ENCODE assay signal across 8 mouse cellular contexts in genomic region chr10:125264938-125265337, GRCm38 (mm10).
A peak's percentile ranks its signal among the peaks of the same experiment; 100 is the strongest.
DNase-seq lines count a peak whose midpoint lies in the region; ATAC-seq and TF ChIP-seq lines count a peak whose summit lies in the region.

No protein-coding gene starts in this region.

- no peak for DNase-seq in testis, postnatal 14 days (ENCODE audit: low spot score)
- peak; percentile 66 to 79 for DNase-seq in cerebellum, postnatal 25 days
- DNase-seq in liver, adult 2 months (ENCODE audit: extremely low read depth, low read depth, low spot score) = peak; percentile 66
- DNase-seq in adipocyte (ENCODE audit: low spot score) = no peak

- peak; percentile 96 for ATAC-seq in granulocyte monocyte progenitor cell, adult 5-6 weeks (replicated peaks; ENCODE audit: poor library complexity, severe bottlenecking)
- peak; percentile 79 for ATAC-seq in kidney, embryonic 16.5 days (ENCODE audit: low FRiP score, low TSS enrichment)
- ATAC-seq in neutrophil, adult 5-6 weeks (ENCODE audit: extremely low read depth, insufficient number of reproducible peaks, low FRiP score, poor library complexity, severe bottlenecking) = peak; percentile 78

- no peak for TF ChIP-seq POLR2A in testis, adult 2 months (IDR thresholded peaks at IDR 0.05; ENCODE audit: control insufficient read depth, low read depth, low read length)
- no peak for TF ChIP-seq POLR2A in liver, adult 2 months (IDR thresholded peaks at IDR 0.05; ENCODE audit: extremely low read depth, insufficient read depth, low read length)

- WGBS in kidney, embryonic 16.5 days = 61% methylated on average over 4 of the region's 4 CpGs
- 55% methylated on average over 4 of the region's 4 CpGs for WGBS in liver, adult 2 months

- H3K9me3 ChIP-seq in kidney, embryonic 16.5 days (ENCODE audit: low read length) = no peaks in the 10 kb centered on the region

- peak; percentile 53; the same call in 1 of the 2 replicates for TF ChIP-seq CTCF in testis, adult 2 months (IDR thresholded peaks at IDR 0.05; ENCODE audit: control insufficient read depth, insufficient read depth, insufficient replicate concordance, low read depth, low read length)
- TF ChIP-seq CTCF in liver, adult 2 months (IDR thresholded peaks at IDR 0.05; ENCODE audit: low read depth, low read length) = peak; percentile 84

- no peak overlapping the region for H3K4me2 ChIP-seq in kidney, embryonic 16.5 days (replicated peaks; ENCODE audit: low read depth, low read length)

- no peak overlapping the region for H3K9ac ChIP-seq in kidney, embryonic 16.5 days (replicated peaks; ENCODE audit: low read length)
- no peak overlapping the region for H3K9ac ChIP-seq in liver, adult 2 months (ENCODE audit: low read depth, low read length)

- no peaks in the 10 kb centered on the region for H3K27me3 ChIP-seq in testis, adult 2 months (ENCODE audit: control insufficient read depth, insufficient read depth, low read length)
- no peaks in the 10 kb centered on the region for H3K27me3 ChIP-seq in kidney, embryonic 16.5 days (ENCODE audit: insufficient read depth, low read length)
- no peaks in the 10 kb centered on the region for H3K27me3 ChIP-seq in liver, adult 2 months (ENCODE audit: control insufficient read depth, insufficient read depth, low read length)

- no peaks in the 10 kb centered on the region for H3K79me2 ChIP-seq in liver, adult 2 months (ENCODE audit: control insufficient read depth, insufficient read depth, low read length)

- no peak overlapping the region for H3K4me3 ChIP-seq in testis, adult 2 months (ENCODE audit: control insufficient read depth, low read depth, low read length)
- no peak overlapping the region for H3K4me3 ChIP-seq in kidney, embryonic 16.5 days (ENCODE audit: low read length)
- no peak overlapping the region for H3K4me3 ChIP-seq in liver, adult 2 months (ENCODE audit: insufficient read depth, low read depth, low read length)

- no peaks in the 10 kb centered on the region for H3K36me3 ChIP-seq in testis, adult 2 months (ENCODE audit: control insufficient read depth, insufficient read depth, low read length)
- H3K36me3 ChIP-seq in kidney, embryonic 16.5 days (ENCODE audit: insufficient read depth, low read length) = no peaks in the 10 kb centered on the region
- H3K36me3 ChIP-seq in liver, adult 2 months (ENCODE audit: control insufficient read depth, insufficient read depth, low read length) = no peaks in the 10 kb centered on the region

- no peaks in the 10 kb centered on the region for H3K4me1 ChIP-seq in testis, adult 2 months (ENCODE audit: control insufficient read depth, insufficient read depth, low read length)
- H3K4me1 ChIP-seq in kidney, embryonic 16.5 days (ENCODE audit: insufficient read depth, low read length) = no peaks in the 10 kb centered on the region; the same call in 1 of the 2 replicates
- peaks cover 9% of the 10 kb centered on the region; the same call in 1 of the 2 replicates for H3K4me1 ChIP-seq in liver, adult 2 months (ENCODE audit: control insufficient read depth, insufficient read depth, low read length)

- no peak overlapping the region for H3K27ac ChIP-seq in testis, adult 2 months (ENCODE audit: control insufficient read depth, insufficient read depth, low read depth, low read length)
- H3K27ac ChIP-seq in kidney, embryonic 16.5 days (ENCODE audit: low read length) = no peak overlapping the region
- H3K27ac ChIP-seq in liver, adult 2 months (replicated peaks; ENCODE audit: insufficient read depth, low read depth, low read length) = no peak overlapping the region

Comparison
In these comparisons a context has a peak if more than half of its experiments do, and no peak if none do; other contexts are left out.
1. DNase-seq: peak in cerebellum, postnatal 25 days (2 of 2) and liver, adult 2 months (single experiment); none in testis, postnatal 14 days (single experiment) and adipocyte (single experiment).
2. Peak in every context shown above with its lines, with median percentiles within 50 percentile points of each other: ATAC-seq.